Mouse (Mus musculus): ENCODE measurements at regions not wholly inside any gene's neighbourhood (a gene's known extent, or its start where the extent isn't known, plus 50 kb on each side); places are given as distances from the start of the nearest gene placed in this dataset.

GRCm38 (mm10) chr8:90502879-90503278 lies 154.7 kb upstream of the Tox3 start:
- TF ChIP-seq NELFE (IDR thresholded peaks at IDR 0.05; ENCODE audit: low read depth, low read length) (no peak), TCF12 (IDR thresholded peaks at IDR 0.05; ENCODE audit: low read depth, low read length) (no peak), CTCF (conservative IDR thresholded peaks at IDR 0.05 in 1 of 2, IDR thresholded peaks at IDR 0.05 in 1 of 2; ENCODE audit: low read depth in 2 of 2, low read length in 2 of 2) (no peak), RCOR1 (conservative IDR thresholded peaks at IDR 0.05; ENCODE audit: low read depth, low read length) (no peak), TBP (conservative IDR thresholded peaks at IDR 0.05; ENCODE audit: low read depth, low read length) (no peak), MEF2A (IDR thresholded peaks at IDR 0.05; ENCODE audit: borderline replicate concordance, low read depth, low read length) (no peak), ELF1 (IDR thresholded peaks at IDR 0.05; ENCODE audit: low read depth, low read length) (no peak), POLR2AphosphoS2 (IDR thresholded peaks at IDR 0.05; ENCODE audit: low read depth, low read length) (no peak), UBTF (IDR thresholded peaks at IDR 0.05; ENCODE audit: low read depth, low read length) (no peak), EP300 (IDR thresholded peaks at IDR 0.05; ENCODE audit: low read length) (no peak), POLR2A (IDR thresholded peaks at IDR 0.05; ENCODE audit: low read depth, low read length) (no peak), ETS1 (conservative IDR thresholded peaks at IDR 0.05; ENCODE audit: low read depth, low read length) (no peak)

All from CH12.LX (cell line).